Mouse (Mus musculus): Measurements from ENCODE around the gene Gm44502. TPM values are rescaled to one million over a fixed set of nuclear protein-coding genes. Genes with fewer than 3 reads are reported as not detected.
"Not testable (repeated sequence)": the region's sequence is repeated elsewhere in the genome, so short reads cannot be mapped to it uniquely, and the experiment has no call there.

The Gm44502 gene
- polyA plus RNA-seq, 1 experiment from 2014 or later = 0.86 TPM

DNA sequence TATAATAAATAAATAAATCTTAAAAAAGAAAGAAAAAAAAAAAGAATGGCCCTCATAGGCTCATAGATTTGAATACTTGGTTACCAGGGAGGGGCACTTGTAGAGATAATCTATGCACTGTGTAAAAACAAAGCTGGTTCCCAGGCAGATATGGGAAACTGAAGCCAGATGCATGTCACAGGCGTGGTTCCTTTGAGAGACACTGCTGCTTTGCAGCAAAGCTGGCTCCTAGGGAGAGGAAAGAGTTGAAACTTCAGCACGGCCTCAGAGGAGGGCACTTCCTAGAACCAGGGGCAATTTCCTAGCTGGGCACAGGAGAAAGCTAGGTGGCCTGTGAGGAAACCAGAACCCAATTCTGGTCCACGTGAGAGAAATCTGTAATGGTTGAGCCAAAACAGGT, 4.6 kb upstream of the Gm44502 start:
- Histone ChIP-seq H3K9me3 (replicated peaks; ENCODE audit: control insufficient read depth, low read length) (no peaks in the 10 kb centered on the region), H3K27ac (ENCODE audit: low read depth, low read length) (no peak overlapping the region), H3K9ac (ENCODE audit: low read depth, low read length) (no peak overlapping the region), H3K4me2 (no peak overlapping the region), H3K27me3 (ENCODE audit: control insufficient read depth, insufficient read depth, low read length) (no peaks in the 10 kb centered on the region), H3K4me1 (ENCODE audit: control insufficient read depth, insufficient read depth, low read length) (peaks cover 4% of the 10 kb centered on the region; the same call in 1 of the 2 replicates), H3K4me3 (ENCODE audit: low read depth, low read length) (no peak overlapping the region), H3K36me3 (ENCODE audit: control insufficient read depth, insufficient read depth, low read length) (no peaks in the 10 kb centered on the region)
- no peak for ATAC-seq (replicated peaks; ENCODE audit: insufficient number of reproducible peaks, low FRiP score, low TSS enrichment)
- 58% methylated on average over 3 of the region's 3 CpGs for WGBS (ENCODE audit: insufficient replicate concordance)

DNA sequence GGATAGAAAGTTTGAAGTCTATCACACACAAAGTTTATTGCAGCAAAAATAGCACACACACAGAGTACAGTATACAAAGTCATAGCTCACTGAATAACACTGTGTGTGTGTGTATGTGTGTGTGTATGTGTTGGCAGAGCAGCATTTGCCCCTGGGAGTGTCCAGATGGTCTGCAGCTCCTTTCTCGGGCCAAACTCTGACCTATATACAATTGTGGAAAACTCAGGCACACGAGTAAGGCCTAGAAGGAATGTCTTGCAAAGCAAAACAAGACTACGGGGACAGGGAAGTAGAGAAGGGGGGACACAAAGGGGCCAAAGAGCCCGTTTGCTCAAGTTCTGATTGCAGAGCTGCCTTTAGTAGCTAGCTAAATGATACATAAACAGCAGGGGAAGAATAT, 3.5 kb upstream of the Gm44502 start:
- Histone ChIP-seq H3K27ac (ENCODE audit: low read depth, low read length) (no peak overlapping the region), H3K4me1 (ENCODE audit: control insufficient read depth, insufficient read depth, low read length) (peaks cover 9% of the 10 kb centered on the region; the same call in 1 of the 2 replicates), H3K36me3 (ENCODE audit: control insufficient read depth, insufficient read depth, low read length) (0 out of 2 replicates have a peak, but pooled peaks cover under 1% of the 10 kb centered on the region), H3K27me3 (ENCODE audit: control insufficient read depth, insufficient read depth, low read length) (no peaks in the 10 kb centered on the region), H3K9ac (ENCODE audit: low read depth, low read length) (no peak overlapping the region), H3K9me3 (replicated peaks; ENCODE audit: control insufficient read depth, low read length) (no peaks in the 10 kb centered on the region), H3K4me3 (ENCODE audit: low read depth, low read length) (no peak overlapping the region), H3K4me2 (no peak overlapping the region)
- WGBS (ENCODE audit: insufficient replicate concordance) = 82% methylated on average over 4 of the region's 4 CpGs
- ATAC-seq (replicated peaks; ENCODE audit: insufficient number of reproducible peaks, low FRiP score, low TSS enrichment) = no peak

DNA sequence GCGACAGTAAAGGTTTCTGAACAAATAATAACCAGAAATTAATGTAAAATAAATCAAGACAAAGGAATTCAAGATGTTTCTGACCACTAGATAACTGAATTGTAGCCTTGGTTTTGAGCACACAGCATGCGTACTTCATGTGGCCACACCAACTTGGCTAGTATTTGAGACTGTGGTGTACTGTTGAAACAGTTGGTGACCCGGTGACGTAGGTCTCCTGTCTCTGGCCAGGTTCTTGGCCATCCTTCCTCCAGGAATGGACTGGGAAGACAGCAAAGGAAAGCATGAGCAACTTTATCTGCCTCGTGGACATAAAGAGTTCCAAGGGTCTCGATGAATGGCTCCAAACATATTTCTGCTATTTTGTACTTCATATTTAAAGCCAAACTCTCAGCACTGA, 2.3 kb upstream of the Gm44502 start:
- WGBS (ENCODE audit: insufficient replicate concordance) = 88% methylated on average over 6 of the region's 6 CpGs
- H3K36me3 ChIP-seq (ENCODE audit: control insufficient read depth, insufficient read depth, low read length) = 0 out of 2 replicates have a peak, but pooled peaks cover 7% of the 10 kb centered on the region
- H3K27ac ChIP-seq (ENCODE audit: low read depth, low read length) = no peak overlapping the region
- no peak for ATAC-seq (replicated peaks; ENCODE audit: insufficient number of reproducible peaks, low FRiP score, low TSS enrichment)
- H3K4me2 ChIP-seq = no peak overlapping the region
- no peaks in the 10 kb centered on the region for H3K9me3 ChIP-seq (replicated peaks; ENCODE audit: control insufficient read depth, low read length)
- H3K27me3 ChIP-seq (ENCODE audit: control insufficient read depth, insufficient read depth, low read length) = no peaks in the 10 kb centered on the region
- H3K4me3 ChIP-seq (ENCODE audit: low read depth, low read length) = no peak overlapping the region
- peaks cover 9% of the 10 kb centered on the region; the same call in 1 of the 2 replicates for H3K4me1 ChIP-seq (ENCODE audit: control insufficient read depth, insufficient read depth, low read length)
- no peak overlapping the region for H3K9ac ChIP-seq (ENCODE audit: low read depth, low read length)

DNA sequence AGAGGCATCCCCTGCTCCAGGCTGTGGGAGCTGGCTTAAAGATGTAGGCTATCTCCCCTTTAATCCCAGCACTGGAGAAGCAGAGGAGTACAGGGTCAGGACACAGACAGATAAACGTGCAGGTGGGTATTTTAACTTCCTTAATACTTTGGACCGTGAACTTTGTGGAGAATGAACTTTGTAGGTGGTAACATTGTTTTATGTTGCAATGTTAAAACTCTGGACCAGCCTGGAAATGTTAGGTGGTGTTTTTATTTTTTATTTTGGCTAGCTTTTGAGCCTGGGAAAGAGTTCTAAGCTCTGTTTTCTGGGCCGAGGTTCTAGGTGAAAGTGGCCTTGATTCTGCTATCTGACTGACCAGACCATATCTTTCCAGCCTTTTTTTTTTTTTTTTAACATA, 1.8 kb upstream of the Gm44502 start:
- Histone ChIP-seq H3K4me3 (ENCODE audit: low read depth, low read length) (no peak overlapping the region), H3K4me1 (ENCODE audit: control insufficient read depth, insufficient read depth, low read length) (peaks cover 11% of the 10 kb centered on the region; the same call in 1 of the 2 replicates), H3K9me3 (replicated peaks; ENCODE audit: control insufficient read depth, low read length) (no peaks in the 10 kb centered on the region), H3K27ac (ENCODE audit: low read depth, low read length) (no peak overlapping the region), H3K36me3 (ENCODE audit: control insufficient read depth, insufficient read depth, low read length) (0 out of 2 replicates have a peak, but pooled peaks cover 7% of the 10 kb centered on the region), H3K27me3 (ENCODE audit: control insufficient read depth, insufficient read depth, low read length) (no peaks in the 10 kb centered on the region), H3K4me2 (no peak overlapping the region), H3K9ac (ENCODE audit: low read depth, low read length) (no peak overlapping the region)
- no peak for ATAC-seq (replicated peaks; ENCODE audit: insufficient number of reproducible peaks, low FRiP score, low TSS enrichment)
- WGBS (ENCODE audit: insufficient replicate concordance) = 75% methylated on average over 3 of the region's 3 CpGs

DNA sequence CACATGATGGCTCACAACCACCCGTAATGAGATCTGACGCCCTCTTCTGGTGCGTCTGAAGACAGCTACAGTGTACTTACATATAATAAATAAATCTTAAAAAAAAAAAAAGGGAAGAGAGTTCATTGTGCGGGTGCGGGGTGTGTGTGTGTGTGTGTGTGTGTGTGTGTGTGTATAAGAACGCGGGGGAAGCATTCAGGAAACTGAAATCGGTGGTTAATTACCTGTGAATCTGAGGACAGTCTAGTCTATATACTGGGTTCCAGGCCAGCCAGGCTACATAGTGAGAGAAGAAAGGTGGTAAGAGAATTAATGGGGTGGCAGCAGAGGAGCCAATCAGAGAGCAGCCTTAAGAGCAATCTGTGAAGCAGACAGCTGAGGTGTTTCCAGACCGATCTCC, 1.3 kb upstream of the Gm44502 start:
- WGBS (ENCODE audit: insufficient replicate concordance) = 84% methylated on average over 6 of the region's 9 CpGs
- H3K4me2 ChIP-seq = peak overlapping the region; percentile 89
- not testable (repeated sequence) for H3K9ac ChIP-seq (ENCODE audit: low read depth, low read length)

DNA sequence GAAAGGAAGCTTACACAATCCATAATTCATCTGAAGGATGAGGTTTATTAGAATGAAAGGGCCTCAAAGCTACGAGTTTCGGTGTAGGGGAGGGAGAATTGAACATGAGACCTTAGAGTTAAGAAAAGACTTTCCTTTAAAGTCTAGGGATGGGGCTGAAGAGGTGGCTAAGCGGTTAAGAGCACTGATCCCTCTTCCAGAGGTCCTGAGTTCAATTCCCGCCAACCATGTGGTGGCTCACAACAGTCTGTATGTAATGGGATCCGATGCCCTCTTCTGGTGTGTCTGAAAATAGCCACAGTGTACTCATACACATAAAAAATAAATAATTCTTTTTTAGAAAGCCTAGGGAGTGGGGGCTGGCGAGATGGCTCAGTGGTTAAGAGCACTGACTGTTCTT, 845 bp upstream of the Gm44502 start:
- Histone ChIP-seq H3K4me3 (ENCODE audit: low read depth, low read length) (peak overlapping the region; percentile 83), H3K4me2 (peak overlapping the region; percentile 89), H3K27ac (ENCODE audit: low read depth, low read length) (peak overlapping the region; percentile 97), H3K27me3 (ENCODE audit: control insufficient read depth, insufficient read depth, low read length) (no peaks in the 10 kb centered on the region), H3K9ac (ENCODE audit: low read depth, low read length) (peak overlapping the region; percentile 92), H3K9me3 (replicated peaks; ENCODE audit: control insufficient read depth, low read length) (no peaks in the 10 kb centered on the region), H3K36me3 (ENCODE audit: control insufficient read depth, insufficient read depth, low read length) (0 out of 2 replicates have a peak, but pooled peaks cover 7% of the 10 kb centered on the region), H3K4me1 (ENCODE audit: control insufficient read depth, insufficient read depth, low read length) (peaks cover 14% of the 10 kb centered on the region; the same call in 1 of the 2 replicates)
- no peak for ATAC-seq (replicated peaks; ENCODE audit: insufficient number of reproducible peaks, low FRiP score, low TSS enrichment)
- WGBS (ENCODE audit: insufficient replicate concordance) = 45% methylated on average over 6 of the region's 6 CpGs

More for the DNA sequence above, 1.3 kb upstream of the Gm44502 start:
- ATAC-seq (replicated peaks; ENCODE audit: insufficient number of reproducible peaks, low FRiP score, low TSS enrichment); H3K36me3 ChIP-seq (ENCODE audit: control insufficient read depth, insufficient read depth, low read length); H3K27me3 ChIP-seq (ENCODE audit: control insufficient read depth, insufficient read depth, low read length); H3K4me3 ChIP-seq (ENCODE audit: low read depth, low read length); H3K9me3 ChIP-seq (replicated peaks; ENCODE audit: control insufficient read depth, low read length); H3K27ac ChIP-seq (ENCODE audit: low read depth, low read length): not testable (repeated sequence)
- H3K4me1 ChIP-seq (ENCODE audit: control insufficient read depth, insufficient read depth, low read length) = peaks cover 14% of the 10 kb centered on the region; the same call in 1 of the 2 replicates

DNA sequence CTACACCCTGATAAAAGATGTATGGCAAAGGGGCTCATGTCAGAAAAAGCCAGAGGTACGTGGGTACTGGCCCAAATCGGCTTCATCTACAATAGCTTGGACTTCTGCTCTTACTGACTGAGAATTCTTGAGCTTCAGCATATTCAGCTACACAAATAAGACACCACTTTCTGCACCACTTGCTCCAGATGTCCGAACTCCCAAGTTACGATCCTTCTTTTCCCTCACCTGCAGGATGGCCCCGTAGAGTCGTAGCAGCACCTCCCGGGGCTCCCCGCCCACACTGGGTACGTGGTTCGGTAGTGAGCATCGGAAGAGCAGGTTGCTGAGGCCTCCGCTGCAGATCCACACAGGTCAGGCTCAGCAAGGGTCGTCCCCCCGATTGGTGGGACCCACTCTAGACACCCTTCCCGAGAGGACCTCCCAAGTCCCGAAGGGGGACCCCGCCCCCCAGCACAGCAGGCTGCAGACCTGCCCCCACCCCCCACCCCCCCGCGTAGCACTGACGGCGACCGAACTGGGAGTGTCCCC, 610 bp downstream of the Gm44502 start:
- H3K4me2 ChIP-seq = peak overlapping the region; percentile 89
- 0 out of 2 replicates have a peak, but pooled peaks cover 7% of the 10 kb centered on the region for H3K36me3 ChIP-seq (ENCODE audit: control insufficient read depth, insufficient read depth, low read length)
- H3K4me1 ChIP-seq (ENCODE audit: control insufficient read depth, insufficient read depth, low read length) = peaks cover 26% of the 10 kb centered on the region
- peak overlapping the region; percentile 92 for H3K9ac ChIP-seq (ENCODE audit: low read depth, low read length)
- no peaks in the 10 kb centered on the region for H3K9me3 ChIP-seq (replicated peaks; ENCODE audit: control insufficient read depth, low read length)
- 6% methylated on average over 19 of the region's 22 CpGs for WGBS (ENCODE audit: insufficient replicate concordance)
- no peaks in the 10 kb centered on the region for H3K27me3 ChIP-seq (ENCODE audit: control insufficient read depth, insufficient read depth, low read length)
- peak; percentile 15; the same call in 1 of the 2 replicates for ATAC-seq (replicated peaks; ENCODE audit: insufficient number of reproducible peaks, low FRiP score, low TSS enrichment)
- peak overlapping the region; percentile 97 for H3K27ac ChIP-seq (ENCODE audit: low read depth, low read length)
- peak overlapping the region; percentile 83 for H3K4me3 ChIP-seq (ENCODE audit: low read depth, low read length)

DNA sequence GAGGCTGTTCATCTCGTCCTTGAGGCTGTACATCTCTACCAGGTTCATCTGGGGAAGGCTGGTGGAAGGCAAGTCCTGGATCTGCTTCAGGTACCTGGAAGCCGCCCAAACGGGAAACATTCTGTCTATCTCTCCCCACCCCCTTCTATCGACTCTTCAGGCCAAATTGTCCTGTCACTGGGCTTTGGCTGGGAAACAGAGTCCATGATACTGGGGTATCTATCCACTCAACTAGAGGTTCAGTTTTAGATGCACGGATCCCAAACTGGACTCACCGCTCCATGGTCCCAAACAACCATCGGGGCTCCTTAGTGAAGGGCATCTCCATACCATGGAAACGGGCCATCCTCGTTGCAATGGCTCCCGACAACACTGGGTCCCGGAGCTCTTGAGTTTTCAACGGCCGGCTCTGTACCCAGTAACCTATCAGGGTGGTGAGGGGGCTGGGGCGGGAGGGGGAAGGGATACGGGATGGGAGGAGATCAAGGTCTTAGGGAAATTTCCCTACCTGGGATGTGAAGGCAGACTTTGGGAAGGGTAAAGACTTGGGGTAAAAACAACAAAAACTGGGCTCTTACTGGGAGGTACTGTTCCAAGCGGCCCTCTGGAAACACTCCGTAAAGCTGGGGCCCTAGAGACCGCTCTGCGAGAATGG, 1.2 kb downstream of the Gm44502 start:
- Histone ChIP-seq H3K9me3 (replicated peaks; ENCODE audit: control insufficient read depth, low read length) (no peaks in the 10 kb centered on the region), H3K27ac (ENCODE audit: low read depth, low read length) (no peak overlapping the region), H3K36me3 (ENCODE audit: control insufficient read depth, insufficient read depth, low read length) (peaks cover 7% of the 10 kb centered on the region; the same call in 1 of the 2 replicates), H3K9ac (ENCODE audit: low read depth, low read length) (peak overlapping the region; percentile 92), H3K4me1 (ENCODE audit: control insufficient read depth, insufficient read depth, low read length) (peaks cover 29% of the 10 kb centered on the region), H3K27me3 (ENCODE audit: control insufficient read depth, insufficient read depth, low read length) (no peaks in the 10 kb centered on the region), H3K4me3 (ENCODE audit: low read depth, low read length) (peak overlapping the region; percentile 83), H3K4me2 (peak overlapping the region; percentile 89)
- 78% methylated on average over 19 of the region's 19 CpGs for WGBS (ENCODE audit: insufficient replicate concordance)
- no peak for ATAC-seq (replicated peaks; ENCODE audit: insufficient number of reproducible peaks, low FRiP score, low TSS enrichment)
